Mouse (Mus musculus) central nervous system, embryonic 11.5 days (tissue): ENCODE data around the gene Ntn4. TPM values are rescaled to one million over a fixed set of nuclear protein-coding genes. Genes with fewer than 3 reads are reported as not detected.

Experiments used
- polyA plus RNA-seq: library from polyadenylated mRNA; depleted of rRNA; stranded (reverse); fragments of >200 nt; gene quantifications from 2 replicates; pipeline ENCODE4 v1.2.3, GENCODE M21; 2012; rRNA removed

Ntn4 gene
- polyA plus RNA-seq, result 5.8 and 7.7 TPM in 2 replicates

GRCm38 (mm10) chr10:93640521-93640952 lies at the start of gene Ntn4:
Gene Ntn4 (plus strand): TSS chr10:93640681.

Other genes with a start within 250 kb of the Ntn4 start
- 93.5 and 137 TPM in 2 replicates for gene Lta4h, start 187.3 kb upstream of the Ntn4 start, polyA plus RNA-seq
- gene Hal, start 151.9 kb upstream of the Ntn4 start, polyA plus RNA-seq, result 0.09 and 0.28 TPM in 2 replicates
- gene Amdhd1, start 100.6 kb upstream of the Ntn4 start, polyA plus RNA-seq, result 0.27 and 0.32 TPM in 2 replicates
- 0.04 and 0.06 TPM in 2 replicates for gene Ccdc38, start 100.0 kb upstream of the Ntn4 start, polyA plus RNA-seq
- 158 and 236 TPM in 2 replicates for gene Snrpf, start 51.0 kb upstream of the Ntn4 start, polyA plus RNA-seq
- gene Usp44, start 190.9 kb downstream of the Ntn4 start, polyA plus RNA-seq, result 4.5 and 7.1 TPM in 2 replicates